Mouse (Mus musculus): Measurements from ENCODE around the gene 2410131K14Rik. TPM values are rescaled to one million over a fixed set of nuclear protein-coding genes. Genes with fewer than 3 reads are reported as not detected.

The 2410131K14Rik gene
- polyA plus RNA-seq, 1 experiment, result 8.0 TPM

- Histone ChIP-seq H3K4me1 (ENCODE audit: control insufficient read depth, insufficient read depth, low read length) (no peaks in the 10 kb centered on the region), H3K36me3 (ENCODE audit: control insufficient read depth, insufficient read depth, low read length, poor library complexity, severe bottlenecking) (peaks cover 6% of the 10 kb centered on the region; the same call in 1 of the 2 replicates)
- TF ChIP-seq POLR2A (IDR thresholded peaks at IDR 0.05; ENCODE audit: insufficient read depth, low read length) (no peak), EP300 (IDR thresholded peaks at IDR 0.05; ENCODE audit: insufficient read depth, low read depth, low read length) (no peak), CTCF (IDR thresholded peaks at IDR 0.05; ENCODE audit: low read depth, low read length) (no peak)
These were observed 14.1 kb downstream of the 2410131K14Rik start for GRCm38 (mm10) chr5:118259152-118259551.

DNA sequence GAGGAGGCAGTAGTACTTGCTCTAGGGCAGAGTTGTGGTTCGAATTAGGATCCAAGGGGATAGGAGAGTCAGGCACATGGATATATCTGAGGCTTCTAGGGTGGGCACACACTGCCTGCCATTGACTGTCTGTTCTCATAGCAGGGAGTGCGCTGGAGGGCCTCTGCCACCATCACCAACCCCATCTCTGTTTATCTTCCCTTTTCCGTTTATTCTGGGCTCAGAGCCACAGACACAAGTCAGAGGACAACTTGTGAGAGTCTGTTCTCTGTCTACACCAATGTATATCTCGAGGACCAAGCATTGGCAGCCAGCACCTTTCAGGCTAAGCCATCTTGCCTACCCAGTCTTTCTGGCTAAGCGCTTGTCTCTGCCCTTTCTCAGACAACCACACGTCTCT lies 14.6 kb downstream of the 2410131K14Rik start:
- H3K4me1 ChIP-seq (ENCODE audit: control insufficient read depth, insufficient read depth, low read length), result no peaks in the 10 kb centered on the region
- no peak overlapping the region for H3K9ac ChIP-seq (ENCODE audit: low read depth, poor library complexity, severe bottlenecking)
- H3K27me3 ChIP-seq (ENCODE audit: control insufficient read depth, insufficient read depth, low read length, poor library complexity, severe bottlenecking), result no peaks in the 10 kb centered on the region
- peaks cover 6% of the 10 kb centered on the region; the same call in 1 of the 2 replicates for H3K36me3 ChIP-seq (ENCODE audit: control insufficient read depth, insufficient read depth, low read length, poor library complexity, severe bottlenecking)
- H3K27ac ChIP-seq (ENCODE audit: insufficient read depth, low read length), result no peak overlapping the region
- H3K4me3 ChIP-seq (ENCODE audit: low read depth, low read length), result no peak overlapping the region
- H3K9me3 ChIP-seq (replicated peaks; ENCODE audit: control insufficient read depth, insufficient read depth, low read length, poor library complexity, severe bottlenecking), result no peaks in the 10 kb centered on the region
- TF ChIP-seq POLR2A (IDR thresholded peaks at IDR 0.05; ENCODE audit: insufficient read depth, low read length) (no peak), CTCF (IDR thresholded peaks at IDR 0.05; ENCODE audit: low read depth, low read length) (no peak), EP300 (IDR thresholded peaks at IDR 0.05; ENCODE audit: insufficient read depth, low read depth, low read length) (no peak)

More at GRCm38 (mm10) chr5:118259152-118259551, 14.1 kb downstream of the 2410131K14Rik start:
- Histone ChIP-seq H3K27me3 (ENCODE audit: control insufficient read depth, insufficient read depth, low read length, poor library complexity, severe bottlenecking) (no peaks in the 10 kb centered on the region), H3K9me3 (replicated peaks; ENCODE audit: control insufficient read depth, insufficient read depth, low read length, poor library complexity, severe bottlenecking) (no peaks in the 10 kb centered on the region), H3K9ac (ENCODE audit: low read depth, poor library complexity, severe bottlenecking) (no peak overlapping the region), H3K4me3 (ENCODE audit: low read depth, low read length) (no peak overlapping the region), H3K27ac (ENCODE audit: insufficient read depth, low read length) (no peak overlapping the region)

GRCm38 (mm10) chr5:118260055-118260454 lies 15.0 kb downstream of the 2410131K14Rik start:
- H3K27ac ChIP-seq (ENCODE audit: insufficient read depth, low read length), result no peak overlapping the region
- H3K4me1 ChIP-seq (ENCODE audit: control insufficient read depth, insufficient read depth, low read length), result no peaks in the 10 kb centered on the region
- H3K36me3 ChIP-seq (ENCODE audit: control insufficient read depth, insufficient read depth, low read length, poor library complexity, severe bottlenecking), result peaks cover 6% of the 10 kb centered on the region; the same call in 1 of the 2 replicates
- no peaks in the 10 kb centered on the region for H3K27me3 ChIP-seq (ENCODE audit: control insufficient read depth, insufficient read depth, low read length, poor library complexity, severe bottlenecking)
- H3K4me3 ChIP-seq (ENCODE audit: low read depth, low read length), result no peak overlapping the region
- no peaks in the 10 kb centered on the region for H3K9me3 ChIP-seq (replicated peaks; ENCODE audit: control insufficient read depth, insufficient read depth, low read length, poor library complexity, severe bottlenecking)
- no peak overlapping the region for H3K9ac ChIP-seq (ENCODE audit: low read depth, poor library complexity, severe bottlenecking)
- TF ChIP-seq EP300 (IDR thresholded peaks at IDR 0.05; ENCODE audit: insufficient read depth, low read depth, low read length), result no peak

DNA sequence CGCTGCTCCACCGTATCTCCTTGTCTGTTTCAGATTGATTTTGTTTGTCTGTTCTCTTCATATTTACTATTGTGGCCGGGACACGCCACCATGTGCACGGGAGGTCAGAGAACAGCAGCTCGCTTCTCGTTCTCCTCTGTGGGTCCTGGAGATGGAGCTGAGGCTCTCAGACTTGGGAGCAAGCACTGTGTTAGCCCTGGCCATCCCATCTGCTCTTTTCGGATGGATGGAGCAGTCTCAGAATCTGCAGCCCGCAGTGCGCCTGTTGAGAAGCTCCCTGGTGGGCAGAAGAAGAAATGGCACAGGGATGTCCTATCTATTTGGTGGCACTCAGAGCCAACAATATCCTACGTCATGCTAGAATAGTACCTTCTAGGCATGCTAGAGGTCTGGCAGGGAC lies 15.6 kb downstream of the 2410131K14Rik start:
- peaks cover 6% of the 10 kb centered on the region; the same call in 1 of the 2 replicates for H3K36me3 ChIP-seq (ENCODE audit: control insufficient read depth, insufficient read depth, low read length, poor library complexity, severe bottlenecking)
- H3K27ac ChIP-seq (ENCODE audit: insufficient read depth, low read length), result no peak overlapping the region
- H3K4me3 ChIP-seq (ENCODE audit: low read depth, low read length), result no peak overlapping the region
- no peaks in the 10 kb centered on the region for H3K4me1 ChIP-seq (ENCODE audit: control insufficient read depth, insufficient read depth, low read length)
- TF ChIP-seq CTCF (IDR thresholded peaks at IDR 0.05; ENCODE audit: low read depth, low read length) (no peak), EP300 (IDR thresholded peaks at IDR 0.05; ENCODE audit: insufficient read depth, low read depth, low read length) (no peak), POLR2A (IDR thresholded peaks at IDR 0.05; ENCODE audit: insufficient read depth, low read length) (no peak)
- H3K9me3 ChIP-seq (replicated peaks; ENCODE audit: control insufficient read depth, insufficient read depth, low read length, poor library complexity, severe bottlenecking), result no peaks in the 10 kb centered on the region
- no peak overlapping the region for H3K9ac ChIP-seq (ENCODE audit: low read depth, poor library complexity, severe bottlenecking)
- H3K27me3 ChIP-seq (ENCODE audit: control insufficient read depth, insufficient read depth, low read length, poor library complexity, severe bottlenecking), result no peaks in the 10 kb centered on the region

GRCm38 (mm10) chr5:118261181-118261580 lies 16.2 kb downstream of the 2410131K14Rik start:
- TF ChIP-seq CTCF (IDR thresholded peaks at IDR 0.05; ENCODE audit: low read depth, low read length) (no peak), EP300 (IDR thresholded peaks at IDR 0.05; ENCODE audit: insufficient read depth, low read depth, low read length) (no peak), POLR2A (IDR thresholded peaks at IDR 0.05; ENCODE audit: insufficient read depth, low read length) (no peak)
- peaks cover 6% of the 10 kb centered on the region; the same call in 1 of the 2 replicates for H3K36me3 ChIP-seq (ENCODE audit: control insufficient read depth, insufficient read depth, low read length, poor library complexity, severe bottlenecking)

GRCm38 (mm10) chr5:118262418-118262817 lies 17.4 kb downstream of the 2410131K14Rik start:
- H3K9me3 ChIP-seq (replicated peaks; ENCODE audit: control insufficient read depth, insufficient read depth, low read length, poor library complexity, severe bottlenecking), result no peaks in the 10 kb centered on the region
- H3K27me3 ChIP-seq (ENCODE audit: control insufficient read depth, insufficient read depth, low read length, poor library complexity, severe bottlenecking), result no peaks in the 10 kb centered on the region
- H3K9ac ChIP-seq (ENCODE audit: low read depth, poor library complexity, severe bottlenecking), result no peak overlapping the region
- peaks cover 6% of the 10 kb centered on the region; the same call in 1 of the 2 replicates for H3K36me3 ChIP-seq (ENCODE audit: control insufficient read depth, insufficient read depth, low read length, poor library complexity, severe bottlenecking)
- H3K4me1 ChIP-seq (ENCODE audit: control insufficient read depth, insufficient read depth, low read length), result no peaks in the 10 kb centered on the region
- TF ChIP-seq EP300 (IDR thresholded peaks at IDR 0.05; ENCODE audit: insufficient read depth, low read depth, low read length), result no peak
- no peak for TF ChIP-seq CTCF (IDR thresholded peaks at IDR 0.05; ENCODE audit: low read depth, low read length)
- no peak for TF ChIP-seq POLR2A (IDR thresholded peaks at IDR 0.05; ENCODE audit: insufficient read depth, low read length)
- no peak overlapping the region for H3K4me3 ChIP-seq (ENCODE audit: low read depth, low read length)
- no peak overlapping the region for H3K27ac ChIP-seq (ENCODE audit: insufficient read depth, low read length)

More at GRCm38 (mm10) chr5:118261181-118261580, 16.2 kb downstream of the 2410131K14Rik start:
- Histone ChIP-seq H3K9me3 (replicated peaks; ENCODE audit: control insufficient read depth, insufficient read depth, low read length, poor library complexity, severe bottlenecking) (no peaks in the 10 kb centered on the region), H3K4me3 (ENCODE audit: low read depth, low read length) (no peak overlapping the region), H3K27me3 (ENCODE audit: control insufficient read depth, insufficient read depth, low read length, poor library complexity, severe bottlenecking) (no peaks in the 10 kb centered on the region), H3K27ac (ENCODE audit: insufficient read depth, low read length) (no peak overlapping the region), H3K4me1 (ENCODE audit: control insufficient read depth, insufficient read depth, low read length) (no peaks in the 10 kb centered on the region), H3K9ac (ENCODE audit: low read depth, poor library complexity, severe bottlenecking) (no peak overlapping the region)
